Mouse (Mus musculus) right cerebral cortex, postnatal 10 days (tissue): ENCODE measurements at regions not wholly inside any gene's neighbourhood (a gene's known extent, or its start where the extent isn't known, plus 50 kb on each side); places are given as distances from the start of the nearest gene placed in this dataset.
"Not testable (repeated sequence)": the region's sequence is repeated elsewhere in the genome, so short reads cannot be mapped to it uniquely, and the experiment has no call there.

Experiments
- DNase-seq, 2 experiments: peaks; one replicate each; pipeline ENCODE4 v3.0.0; 2021; ENCODE audit warnings: low spot score in 2 of 2

DNA sequence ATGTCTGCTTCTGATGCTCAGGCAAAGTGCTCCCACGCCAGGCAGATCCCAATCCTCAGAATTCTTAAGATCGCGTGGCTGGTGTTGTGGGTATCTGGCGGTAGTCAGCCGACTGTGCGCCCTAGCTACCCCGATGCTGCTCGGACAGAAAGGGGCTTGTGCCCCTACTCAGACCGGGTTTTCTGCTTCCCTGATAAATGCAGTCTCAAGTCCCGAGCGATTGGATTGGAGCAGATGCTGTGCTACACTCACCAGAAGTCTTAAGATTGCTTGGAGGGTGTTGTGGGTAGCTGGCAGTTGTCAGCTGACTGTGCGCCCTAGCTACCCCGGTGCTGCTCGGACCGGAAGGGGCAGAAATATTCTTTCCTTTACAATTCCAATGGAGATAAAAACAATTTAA lies 99.3 kb downstream of the Gm7489 start:
- not testable (repeated sequence) for DNase-seq

DNA sequence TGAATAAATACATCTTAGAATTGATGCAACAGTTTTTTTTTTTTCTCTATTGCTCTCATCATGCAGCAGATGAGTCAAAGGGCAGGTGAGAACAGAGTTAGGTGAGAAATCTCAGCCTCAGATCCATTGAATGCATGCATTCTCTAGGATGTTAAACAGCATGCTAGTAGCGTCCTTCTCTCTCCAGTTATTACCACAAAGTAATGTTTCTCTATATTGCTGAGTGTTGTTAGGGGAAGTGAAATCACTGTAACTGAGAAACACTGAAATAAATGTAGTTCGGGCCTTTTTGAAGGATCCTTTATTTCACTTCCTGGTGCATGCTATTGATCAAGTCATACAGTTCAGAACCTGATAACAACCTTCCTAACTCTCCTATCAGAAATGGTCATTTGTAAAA lies 105.2 kb downstream of the Gm7489 start:
- no peak for DNase-seq

DNA sequence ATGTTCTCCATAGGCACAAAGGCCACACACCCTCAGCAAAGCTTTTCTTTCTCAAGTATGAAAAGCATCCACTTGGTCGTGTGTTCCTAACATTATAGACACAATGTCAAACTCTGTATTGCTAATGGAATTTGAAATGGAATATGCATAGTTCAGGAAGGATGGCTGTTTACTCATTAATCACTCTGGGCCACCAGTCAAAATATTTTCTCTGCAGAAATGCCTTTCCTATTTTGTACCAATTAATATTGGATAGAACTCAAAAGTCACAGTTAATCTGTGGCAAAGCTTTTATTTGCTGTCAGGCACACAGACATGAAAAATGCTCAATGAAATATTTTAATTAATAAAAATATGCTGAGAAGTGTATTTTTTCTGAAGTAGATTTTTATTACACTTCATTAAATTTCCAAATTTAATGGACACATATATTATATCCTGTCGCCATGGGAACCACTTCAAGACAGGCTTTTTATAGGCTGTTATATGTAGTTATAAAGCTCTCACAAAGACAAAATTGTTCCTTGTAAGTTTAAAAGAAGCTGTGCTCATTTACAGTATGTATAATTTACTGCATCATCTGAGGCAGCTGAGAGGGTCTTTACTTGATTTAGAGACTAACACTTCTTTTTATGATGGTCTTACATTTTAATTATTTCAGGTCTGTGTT lies 110.6 kb downstream of the Gm7489 start:
- no peak for DNase-seq

DNA sequence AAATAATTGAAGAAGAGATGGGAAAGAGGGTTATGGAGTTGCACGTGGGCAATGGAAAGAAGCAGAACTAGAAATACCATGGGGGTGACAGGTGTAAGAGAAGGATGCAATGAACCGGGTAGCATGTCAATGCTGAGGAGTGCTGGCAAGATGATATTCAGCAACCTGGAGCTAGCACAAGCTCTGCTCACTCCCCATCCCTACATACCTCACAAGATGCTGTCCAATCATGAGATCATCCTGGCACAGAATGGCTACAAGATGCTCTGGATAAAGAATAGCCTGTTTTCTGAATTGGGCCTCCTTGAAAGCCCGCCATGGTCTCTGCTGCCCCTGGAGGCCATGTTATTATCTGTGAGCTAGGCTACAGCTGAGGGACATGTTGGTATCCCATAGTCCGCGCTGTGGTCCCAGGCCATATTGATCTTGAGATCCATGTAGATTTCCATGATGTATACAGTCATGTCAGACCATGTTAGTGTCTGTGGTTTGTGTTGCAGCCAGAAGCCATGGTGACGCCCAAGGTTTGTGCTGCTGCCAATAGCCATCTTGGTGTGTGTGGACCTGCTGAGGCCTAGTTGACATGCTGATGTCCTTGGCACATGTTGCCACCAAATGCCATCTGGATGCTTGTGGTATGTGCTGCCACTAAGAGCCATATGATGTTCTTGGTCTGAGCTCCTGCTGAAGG lies 114.0 kb downstream of the Gm7489 start:
- DNase-seq, result no peak

DNA sequence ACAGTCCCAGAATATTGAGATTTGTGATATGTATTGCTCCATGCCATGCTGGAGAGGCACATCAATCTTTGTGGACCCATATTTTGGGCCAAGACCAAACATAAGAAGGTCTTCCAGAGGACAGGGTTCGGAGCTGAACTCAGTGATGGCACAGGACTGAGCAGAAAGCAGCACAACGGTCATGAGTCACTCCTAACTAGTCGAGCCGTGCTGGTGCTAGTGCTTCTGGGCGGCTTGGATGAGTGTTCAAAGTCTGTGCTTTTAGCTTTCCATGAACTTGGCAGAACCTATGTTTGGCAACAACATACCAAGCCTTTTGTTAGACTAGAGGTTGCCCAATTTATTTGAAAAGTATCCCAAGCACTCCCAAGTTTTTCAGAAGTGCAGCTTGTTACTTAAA lies 149.1 kb downstream of the Gm7489 start:
- DNase-seq, result no peak

DNA sequence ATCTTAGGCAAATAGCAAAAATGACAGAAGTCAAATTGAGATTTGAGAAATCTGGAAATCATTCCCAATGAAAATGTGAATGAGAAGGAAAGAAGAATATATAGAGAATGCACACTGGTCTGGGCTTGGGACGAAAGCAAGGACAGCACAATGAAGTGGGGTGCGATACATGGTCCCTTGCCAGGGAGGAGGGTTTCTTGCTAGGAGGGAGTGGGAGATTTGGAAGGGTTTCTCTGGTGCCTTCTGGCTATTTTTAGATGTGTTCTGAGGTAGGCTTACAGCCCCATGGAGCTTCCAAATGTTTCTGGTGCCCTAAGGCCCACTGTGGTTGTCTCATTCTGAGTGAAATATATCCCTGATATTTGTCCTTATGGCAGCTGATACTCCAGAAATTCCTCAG lies 166.0 kb downstream of the Gm7489 start:
- no peak for DNase-seq

DNA sequence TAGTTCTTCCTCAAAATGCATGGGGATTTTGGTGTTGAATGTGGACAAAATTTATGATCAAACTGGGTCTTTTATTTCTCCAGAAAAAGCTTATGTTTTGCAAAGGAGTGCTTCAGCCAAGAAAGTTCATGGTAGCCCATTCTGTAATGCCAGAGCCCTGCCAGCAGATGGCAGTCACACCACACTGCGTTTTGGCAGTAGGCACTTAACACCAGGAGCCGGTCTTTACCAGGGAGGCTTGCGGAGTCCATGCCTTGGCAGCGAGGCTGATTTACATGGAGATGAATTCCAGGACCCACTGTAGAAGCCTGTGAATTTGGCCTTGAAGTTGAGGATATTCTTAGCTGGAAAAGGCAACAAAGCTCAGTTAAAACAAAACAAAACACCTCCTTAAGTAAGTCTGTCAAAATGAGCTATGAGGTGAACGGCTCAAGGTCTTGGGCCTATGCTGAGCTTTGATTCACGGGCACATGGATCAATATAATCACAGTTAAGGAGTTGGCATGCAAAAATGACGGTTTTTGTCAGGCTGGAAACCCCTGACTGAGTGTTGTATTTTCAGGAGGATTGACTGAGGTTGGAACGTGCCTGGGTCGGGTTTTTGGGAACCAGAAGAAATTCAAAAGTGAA lies 185.4 kb downstream of the Gm7489 start:
- DNase-seq, result peak; percentile 55 to 78

DNA sequence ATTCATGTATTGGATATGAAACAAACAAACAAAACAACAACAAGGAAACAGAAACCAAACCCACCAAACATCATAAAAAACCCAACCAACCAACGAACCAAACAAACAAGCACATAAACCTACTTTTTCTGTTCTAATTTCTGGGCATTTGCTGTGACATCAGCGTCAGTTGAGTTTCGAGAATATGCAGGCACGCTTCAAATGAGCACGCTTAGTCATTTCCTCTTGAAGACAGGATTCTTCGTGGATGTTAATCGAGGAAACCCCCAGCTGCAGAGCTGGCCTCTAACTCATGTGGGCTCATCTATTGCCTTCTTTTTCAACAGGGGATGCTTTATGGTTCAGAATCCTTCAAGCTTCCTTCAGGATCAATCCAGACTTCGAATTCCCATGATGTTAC lies 187.0 kb downstream of the Gm7489 start:
- no peak for DNase-seq

DNA sequence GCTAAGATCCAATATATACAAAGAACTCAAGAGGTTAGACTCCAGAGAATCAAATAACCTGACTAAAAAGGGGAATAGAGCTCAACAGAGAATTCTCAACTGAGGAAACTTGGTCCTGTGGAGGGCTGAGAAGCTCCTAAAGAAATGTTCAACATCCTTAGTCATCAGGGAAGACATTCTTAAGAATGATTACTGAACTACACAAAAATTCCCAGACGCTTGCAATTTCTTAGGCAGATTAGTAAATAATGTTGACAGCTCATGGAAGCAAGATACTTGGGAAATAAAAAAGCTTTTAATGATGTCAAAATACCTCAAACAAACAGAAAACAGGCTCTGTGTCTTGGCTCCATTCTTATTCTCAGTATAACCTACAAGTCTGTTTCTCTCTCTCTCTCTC lies 206.6 kb downstream of the Gm7489 start:
- DNase-seq, result no peak

DNA sequence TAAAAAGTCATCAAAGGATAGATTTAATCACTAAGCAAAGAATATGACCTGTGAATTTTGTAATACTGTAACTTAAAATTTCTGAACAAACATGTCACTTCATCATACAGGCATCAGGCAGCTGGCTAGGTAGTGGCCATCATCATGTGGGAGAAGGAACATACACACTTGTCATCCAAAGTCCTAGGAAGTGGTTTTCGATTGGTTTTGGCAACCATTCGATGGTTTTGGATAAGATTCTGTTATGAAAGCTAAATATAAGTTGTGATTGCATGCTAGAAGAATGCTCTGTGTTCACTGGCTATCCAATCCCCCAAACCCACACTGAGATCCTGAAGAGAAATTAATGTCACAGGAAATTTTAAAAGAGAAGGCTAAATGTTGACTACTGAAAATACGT lies 207.7 kb downstream of the Gm7489 start:
- no peak for DNase-seq

DNA sequence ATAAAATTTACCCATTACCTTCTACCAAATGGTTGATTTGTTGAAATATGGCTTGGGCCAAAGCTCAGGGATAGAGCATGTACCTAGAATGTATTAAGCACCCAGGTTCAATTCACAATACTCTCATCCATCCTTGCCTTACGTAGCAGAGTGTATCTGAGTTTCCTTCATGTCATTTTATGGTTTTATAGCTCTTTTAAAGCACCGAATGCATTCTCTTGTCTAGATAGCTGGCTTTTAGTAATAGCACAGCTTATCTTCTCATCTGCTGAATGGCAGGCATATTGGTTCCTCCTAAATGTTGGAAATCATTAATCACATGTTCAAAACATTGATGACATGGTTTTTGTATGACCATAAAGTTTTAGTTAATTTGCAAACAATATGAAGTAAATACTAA lies 212.8 kb downstream of the Gm7489 start:
- no peak for DNase-seq

DNA sequence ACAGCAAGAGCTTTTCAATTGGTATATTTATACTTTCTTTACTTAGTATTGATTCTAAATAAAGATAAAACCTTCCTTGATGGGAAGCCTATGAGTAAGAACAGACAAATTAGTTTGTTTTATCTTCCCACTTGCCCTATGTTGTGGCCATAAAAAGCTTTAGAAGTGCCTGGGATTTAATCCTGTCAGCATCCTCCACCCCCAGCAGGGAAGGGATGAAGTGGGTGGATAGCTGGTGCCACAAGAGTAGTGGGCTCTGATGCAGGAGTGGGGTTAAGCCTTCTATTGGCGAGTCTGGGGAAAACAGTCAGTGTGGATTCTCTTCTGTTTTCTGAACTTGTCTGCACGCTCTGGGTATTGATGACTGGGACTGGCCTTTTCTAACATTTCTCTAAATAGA lies 227.7 kb downstream of the Gm7489 start:
- DNase-seq, result no peak

DNA sequence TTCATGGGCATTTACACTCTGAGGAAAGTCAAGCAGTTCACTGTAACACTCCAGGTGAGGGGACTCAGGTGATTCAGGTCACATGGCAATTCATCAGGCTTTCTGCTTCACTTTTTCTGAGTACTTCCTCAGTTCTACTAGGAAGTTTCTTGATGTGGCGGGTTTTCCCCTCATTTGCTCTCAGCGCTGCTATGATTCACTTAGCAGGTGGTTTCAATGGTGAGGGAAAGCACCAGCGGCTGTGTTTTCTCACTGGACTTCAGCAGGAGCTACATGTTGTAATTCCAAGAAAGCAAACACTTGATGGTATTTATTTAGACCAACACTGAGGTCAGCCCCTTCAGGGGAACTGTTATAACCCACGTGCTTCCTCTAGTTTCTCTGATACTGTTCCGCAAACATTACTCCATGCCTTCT lies 229.4 kb downstream of the Gm7489 start:
- DNase-seq, result no peak

DNA sequence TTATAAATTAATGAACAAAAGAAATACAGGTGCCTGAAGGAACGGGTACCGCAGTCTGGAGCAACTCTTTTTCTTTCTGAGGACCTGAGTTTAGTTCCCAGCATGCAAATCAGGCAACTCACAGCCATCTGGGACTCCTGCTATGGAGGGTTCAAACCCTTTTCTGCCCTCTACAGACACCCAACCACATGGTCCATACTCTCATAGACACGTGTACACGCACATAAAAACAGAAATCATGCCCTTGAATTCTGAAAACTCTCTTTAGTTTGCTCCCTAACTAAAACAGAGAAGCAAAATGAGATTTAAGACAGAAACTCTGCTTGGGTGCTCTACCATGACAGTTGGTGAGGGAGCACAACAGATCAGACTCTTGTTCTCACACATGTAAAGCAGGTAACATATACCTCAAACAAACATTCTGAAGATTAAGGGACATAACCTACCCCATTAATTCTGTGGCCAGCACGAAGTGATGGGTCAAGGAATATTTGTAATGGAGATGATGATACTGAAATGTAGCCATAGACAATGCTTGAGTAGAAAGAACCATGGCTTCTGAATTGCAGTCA lies 233.3 kb downstream of the Gm7489 start:
- no peak for DNase-seq

DNA sequence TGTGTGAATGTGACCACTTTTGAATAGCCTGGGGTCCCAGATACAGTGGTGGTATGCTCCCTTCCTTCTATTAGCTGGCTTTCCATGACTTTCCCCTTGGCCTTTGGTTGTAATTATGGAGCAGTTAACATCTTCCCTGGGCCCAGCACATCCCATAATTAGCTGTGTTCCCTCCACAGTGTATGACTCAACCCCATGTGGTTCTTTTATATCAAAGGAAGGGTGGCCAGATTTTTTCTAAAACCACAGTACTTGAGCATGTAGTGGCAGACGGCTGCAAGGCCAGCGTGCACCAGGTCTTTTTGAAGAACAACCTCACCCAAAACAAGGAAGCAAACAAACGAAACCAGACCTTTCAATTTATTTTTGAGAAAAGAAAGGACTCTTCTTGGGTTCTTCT lies 235.8 kb downstream of the Gm7489 start:
- no peak for DNase-seq

DNA sequence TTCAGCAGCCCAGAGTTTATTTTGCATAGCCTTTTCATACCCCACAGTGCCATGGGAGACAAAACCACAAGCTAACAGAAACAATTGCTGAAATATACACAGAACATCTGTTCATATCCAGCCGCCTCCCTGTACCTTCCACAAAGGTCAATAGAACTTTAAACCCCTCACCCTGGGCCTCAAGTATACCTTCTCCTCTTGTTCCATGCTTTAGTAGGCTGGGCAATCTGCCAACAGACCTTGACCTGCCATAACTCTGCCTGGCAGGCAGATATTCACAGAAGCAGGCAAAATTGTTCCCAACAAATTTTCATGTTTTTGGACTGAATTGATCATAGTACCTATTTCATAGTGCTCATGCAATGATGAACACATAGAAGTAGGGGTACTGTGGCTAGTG lies 279.6 kb downstream of the Gm7489 start:
- no peak for DNase-seq

DNA sequence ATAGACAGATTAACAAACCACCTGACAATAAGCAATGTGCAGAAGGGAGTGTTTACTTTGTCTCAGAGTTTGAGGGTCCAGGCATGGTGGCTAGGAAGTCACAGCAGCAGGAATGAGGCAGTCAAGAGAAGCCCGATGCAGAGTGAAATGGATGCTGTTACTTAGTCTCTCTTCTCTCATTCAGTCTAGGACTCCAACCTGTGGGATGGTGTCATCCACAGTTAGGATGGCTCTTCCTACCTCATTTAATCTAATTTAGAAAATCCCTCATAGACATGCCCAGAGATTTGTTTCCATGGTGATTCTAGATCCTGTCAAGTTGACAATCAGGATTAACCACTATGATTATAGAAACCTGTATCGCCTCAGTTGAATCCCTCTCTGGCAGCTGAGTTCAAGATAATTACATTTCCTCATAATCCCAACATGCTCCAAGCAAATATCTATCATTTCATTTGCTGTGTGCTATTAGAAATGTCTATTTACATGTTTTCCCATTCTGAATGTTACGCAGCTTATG lies 283.2 kb downstream of the Gm7489 start:
- no peak for DNase-seq

DNA sequence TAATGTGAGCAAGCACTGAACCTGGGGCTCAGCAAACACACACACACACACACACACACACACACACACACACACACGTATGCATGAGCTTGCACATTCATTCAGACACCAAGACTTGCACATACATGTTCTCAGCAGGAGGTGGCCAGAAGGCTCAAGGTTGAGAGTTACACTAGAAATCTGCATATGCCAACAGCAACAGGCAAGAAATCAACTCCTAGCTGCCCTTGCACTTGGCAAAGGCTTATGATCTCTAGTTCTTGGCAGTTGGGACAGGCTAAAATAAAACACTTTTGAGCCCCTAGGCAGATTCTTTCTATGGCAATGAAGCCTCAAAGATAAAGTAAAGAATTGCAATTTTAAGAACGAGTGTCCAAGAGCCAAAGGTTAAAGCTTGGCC lies 292.5 kb downstream of the Gm7489 start:
- DNase-seq, result no peak

DNA sequence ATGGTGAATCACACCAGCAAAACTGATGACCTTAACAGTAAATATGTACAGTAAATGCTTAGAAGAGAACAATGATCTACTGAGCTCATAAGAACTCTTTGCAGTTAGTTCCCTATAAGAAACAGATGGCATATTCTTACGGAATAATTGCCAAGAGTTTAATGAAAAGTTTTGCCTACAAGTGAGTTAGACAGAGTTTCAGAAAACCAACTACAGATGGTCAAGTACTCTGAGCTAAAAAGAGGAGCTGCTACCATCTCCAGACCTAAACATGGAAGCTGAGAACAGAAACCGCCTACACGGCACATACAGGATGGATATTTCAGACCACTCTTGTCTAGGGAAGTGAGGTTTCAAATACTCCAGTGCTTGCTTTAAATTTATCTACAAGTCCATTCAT lies 293.1 kb downstream of the Gm7489 start:
- DNase-seq, result peak; percentile 31 to 62
